Mouse (Mus musculus) small intestine, adult 2 months (tissue): ENCODE measurements around the gene Negr1.

Source experiments
- CTCF ChIP-seq: fragments of 200-500 bp; IDR thresholded peaks from 2 replicates; pipeline ENCODE4 v1.5.1; 2012; ENCODE audit warnings: low read depth, mild to moderate bottlenecking, control low read depth, inconsistent platforms, low read length, moderate library complexity, mixed read lengths; ENCODE audit not compliant: insufficient replicate concordance, insufficient read length; ENCODE audit errors: extremely low read depth
- POLR2A ChIP-seq: fragments of 200-500 bp; IDR thresholded peaks from 2 replicates; pipeline ENCODE4 v1.6.1; 2012; ENCODE audit warnings: low read depth, mild to moderate bottlenecking, control low read depth, inconsistent platforms, low read length, moderate library complexity

DNA sequence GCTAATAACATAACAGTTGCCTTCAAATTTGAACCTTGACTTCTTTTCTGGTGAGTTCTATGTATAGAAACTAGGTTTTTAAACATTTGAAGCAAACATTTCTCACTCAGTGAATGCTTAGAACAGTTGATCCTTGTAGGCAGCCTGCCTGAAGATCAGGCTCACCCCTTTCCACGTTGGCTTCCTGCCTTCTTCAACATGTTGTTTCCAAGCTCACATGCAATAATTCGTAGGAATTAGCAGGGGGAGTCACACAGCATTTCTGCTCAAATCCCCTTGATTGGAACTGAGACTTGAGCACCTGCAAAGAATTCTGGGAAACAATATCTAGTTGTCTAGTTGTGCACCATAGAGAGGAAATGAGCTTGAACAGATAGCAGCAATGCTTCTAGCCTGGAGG is 430.6 kb downstream of the Negr1 start:
- TF ChIP-seq CTCF (no peak), POLR2A (no peak)
